ENCODE assay signal across 10 mouse cellular contexts in the genomic region with DNA sequence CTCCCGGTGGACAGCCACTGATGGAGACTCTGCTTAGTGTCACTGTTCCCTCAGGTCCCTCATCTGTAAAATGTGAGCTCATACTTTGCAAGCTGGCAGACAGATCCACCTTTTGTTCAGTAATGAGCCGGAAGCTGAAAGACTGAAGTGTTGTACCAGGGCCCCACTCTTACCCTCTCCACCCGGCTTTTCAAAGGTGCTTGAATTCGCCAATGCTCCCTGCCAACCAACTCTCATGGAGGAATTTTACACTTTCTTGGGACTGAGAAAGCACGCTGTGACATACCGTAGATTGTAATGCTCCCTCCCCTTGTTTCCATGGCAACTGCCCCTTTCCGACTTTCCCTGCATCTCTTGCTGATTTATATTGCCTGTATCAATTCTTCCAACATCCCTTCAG. TPM values are rescaled to one million over a fixed set of nuclear protein-coding genes. Genes with fewer than 3 reads are reported as not detected.
DNase-seq lines count a peak whose midpoint lies in the region; ATAC-seq and TF ChIP-seq lines count a peak whose summit lies in the region.
"Had no signal": no experiment of that assay in that cellular context is flagged by ENCODE, and none has a peak within 500 bp of the region (broad histone marks: within the 10 kb centered on the region; RNA-seq: fewer than 3 reads in every experiment).

No protein-coding gene starts in this region.

- H3K27ac ChIP-seq in spleen, adult 2 months (ENCODE audit: insufficient read depth, low read length) = peak overlapping the region; percentile 21; the same call in 1 of the 2 replicates
- H3K27ac ChIP-seq in hindbrain, embryonic 11.5 days (ENCODE audit: low read depth, low read length) = no peak overlapping the region
- H3K27ac ChIP-seq in lung, postnatal 0 days (ENCODE audit: low read length) = peak overlapping the region; percentile 78
- H3K27ac ChIP-seq: embryonic facial prominence, embryonic 15.5 days; kidney, postnatal 0 days had no signal

- H3K36me3 ChIP-seq in spleen, adult 2 months (ENCODE audit: control insufficient read depth, insufficient read depth, low read length) = peaks cover 6% of the 10 kb centered on the region
- H3K36me3 ChIP-seq in hindbrain, embryonic 11.5 days (ENCODE audit: control insufficient read depth, insufficient read depth, low read length) = peaks cover 6% of the 10 kb centered on the region; the same call in 1 of the 2 replicates
- H3K36me3 ChIP-seq in lung, postnatal 0 days (ENCODE audit: insufficient read depth, low read length) = peaks cover 13% of the 10 kb centered on the region; the same call in 1 of the 2 replicates

- no peaks in the 10 kb centered on the region; the same call in 1 of the 2 replicates for H3K4me1 ChIP-seq in spleen, adult 2 months (ENCODE audit: control insufficient read depth, insufficient read depth, insufficient read length)
- H3K4me1 ChIP-seq in hindbrain, embryonic 11.5 days (replicated peaks; ENCODE audit: control insufficient read depth, insufficient read depth, low read length) = peaks cover 2% of the 10 kb centered on the region; the same call in 1 of the 2 replicates
- H3K4me1 ChIP-seq in lung, postnatal 0 days (ENCODE audit: insufficient read depth, low read depth, low read length) = no peaks in the 10 kb centered on the region

- TF ChIP-seq CTCF in spleen, adult 2 months (IDR thresholded peaks at IDR 0.05; ENCODE audit: extremely low read depth, insufficient read depth, insufficient read length, insufficient replicate concordance) = no peak
- no peak for TF ChIP-seq CTCF in lung, postnatal 0 days (IDR thresholded peaks at IDR 0.05)

- peak; percentile 74 for TF ChIP-seq EP300 in lung, postnatal 0 days (IDR thresholded peaks at IDR 0.05)

- no peak for DNase-seq in spleen, adult 2 months (ENCODE audit: low read depth in 1 of 2, low spot score in 2 of 2)
- DNase-seq in spleen, adult 18-20 months = no peak
- peak; percentile 61 for DNase-seq in hindbrain, embryonic 11.5 days (ENCODE audit: low spot score)
- DNase-seq in lung, postnatal 0 days (ENCODE audit: low spot score) = peak; percentile 93
- DNase-seq in right cerebral cortex, postnatal 4 days = peak; percentile 43
- DNase-seq in urinary bladder, postnatal 14 days (ENCODE audit: low spot score) = no peak
- DNase-seq in urinary bladder, postnatal 25 days (ENCODE audit: low spot score) = no peak
- no peak for DNase-seq in spleen, postnatal 10 days (ENCODE audit: low spot score in 2 of 2)

- no peak overlapping the region for H3K9ac ChIP-seq in hindbrain, embryonic 11.5 days (ENCODE audit: low read depth, low read length)
- H3K9ac ChIP-seq in lung, postnatal 0 days (replicated peaks; ENCODE audit: low read depth) = no peak overlapping the region
- H3K9ac ChIP-seq: embryonic facial prominence, embryonic 15.5 days had no signal

- peak; percentile 43; the same call in 1 of the 2 replicates for ATAC-seq in hindbrain, embryonic 11.5 days (ENCODE audit: low FRiP score)
- ATAC-seq in lung, postnatal 0 days = peak; percentile 80

- peak overlapping the region; percentile 21; the same call in 1 of the 2 replicates for H3K4me3 ChIP-seq in spleen, adult 2 months (ENCODE audit: extremely low read depth, insufficient read depth, insufficient read length)
- H3K4me3 ChIP-seq in hindbrain, embryonic 11.5 days (ENCODE audit: low read depth, low read length) = no peak overlapping the region
- H3K4me3 ChIP-seq in lung, postnatal 0 days (ENCODE audit: low read depth, low read length) = no peak overlapping the region
- H3K4me3 ChIP-seq: embryonic facial prominence, embryonic 15.5 days had no signal

- TF ChIP-seq POLR2A in spleen, adult 2 months (IDR thresholded peaks at IDR 0.05; ENCODE audit: low read depth, low read length) = no peak

- H3K9me3 ChIP-seq in hindbrain, embryonic 11.5 days (ENCODE audit: control insufficient read depth, low read length) = no peaks in the 10 kb centered on the region
- no peaks in the 10 kb centered on the region for H3K9me3 ChIP-seq in lung, postnatal 0 days (ENCODE audit: low read length)
- H3K9me3 ChIP-seq: embryonic facial prominence, embryonic 15.5 days had no signal

- WGBS in spleen, adult 2 months = 81% methylated on average over 7 of the region's 7 CpGs
- WGBS in hindbrain, embryonic 11.5 days = 24% methylated on average over 7 of the region's 7 CpGs
- WGBS in lung, postnatal 0 days = 28% methylated on average over 7 of the region's 7 CpGs

- H3K27me3 ChIP-seq in spleen, adult 2 months (ENCODE audit: control insufficient read depth, insufficient read depth, low read length) = no peaks in the 10 kb centered on the region
- no peaks in the 10 kb centered on the region for H3K27me3 ChIP-seq in hindbrain, embryonic 11.5 days (ENCODE audit: control insufficient read depth, insufficient read depth, low read length)
- no peaks in the 10 kb centered on the region for H3K27me3 ChIP-seq in lung, postnatal 0 days (replicated peaks; ENCODE audit: insufficient read depth, low read length)
- H3K27me3 ChIP-seq: embryonic facial prominence, embryonic 15.5 days had no signal

- H3K4me2 ChIP-seq in hindbrain, embryonic 11.5 days (replicated peaks; ENCODE audit: low read depth, low read length) = no peak overlapping the region
- H3K4me2 ChIP-seq in lung, postnatal 0 days (replicated peaks; ENCODE audit: low read depth, low read length) = peak overlapping the region; percentile 27; the same call in 1 of the 2 replicates

RNA-seq across cellular contexts. Expression of a gene that starts 34.1 kb away (rescaled TPM):
- polyA plus RNA-seq in spleen, adult 2 months (2012; rRNA removed) = 0.34 TPM in 1 of 2 replicates, not detected in the other
- 0.56 and 1.1 TPM in 2 replicates for polyA plus RNA-seq in hindbrain, embryonic 11.5 days (2014; fragmentation: Nextera tagmentation; extraction: Ambion mirVana)
- polyA plus RNA-seq in lung, postnatal 0 days (2015; fragmentation: Nextera tagmentation; extraction: Ambion mirVana) = not detected in 2 replicates

Comparison
In these comparisons a context has a peak if more than half of its experiments do, and no peak if none do; other contexts are left out.
1. DNase-seq: peak in hindbrain, embryonic 11.5 days (single experiment), lung, postnatal 0 days (single experiment) and right cerebral cortex, postnatal 4 days (single experiment); none in spleen, adult 2 months (0 of 2), spleen, adult 18-20 months (0 of 2), urinary bladder, postnatal 14 days (single experiment), urinary bladder, postnatal 25 days (single experiment) and spleen, postnatal 10 days (0 of 2).